Mouse (Mus musculus): ENCODE measurements at regions not wholly inside any gene's neighbourhood (a gene's known extent, or its start where the extent isn't known, plus 50 kb on each side); places are given as distances from the start of the nearest gene placed in this dataset.

- peak; percentile 41 for DNase-seq
These were observed 144.2 kb downstream of the 1700020N15Rik start for GRCm38 (mm10) chrX:70089154-70089801.

- peak; percentile 18 for DNase-seq
These were observed 149.2 kb downstream of the 1700020N15Rik start for GRCm38 (mm10) chrX:70094259-70094658.

DNA sequence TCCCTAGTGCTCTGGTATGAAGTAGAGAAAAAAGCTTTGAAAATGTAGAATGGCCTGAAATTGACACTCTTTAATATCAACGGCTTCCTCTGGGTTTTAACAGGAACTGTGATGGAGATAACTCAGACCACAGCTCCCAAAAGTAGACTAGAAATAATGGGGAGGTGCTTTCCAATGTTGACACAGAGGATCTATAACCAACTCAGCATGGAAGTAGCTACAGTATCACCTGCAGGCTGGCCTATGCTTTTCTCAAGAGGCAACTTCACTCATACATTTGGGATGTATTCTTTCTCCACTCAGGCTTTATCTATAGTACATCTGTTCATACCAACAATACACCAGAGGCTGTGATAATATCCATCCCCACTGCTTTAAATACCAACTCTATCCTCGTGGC lies 154.5 kb downstream of the 1700020N15Rik start:
- DNase-seq: no peak
